Mouse (Mus musculus): Measurements from ENCODE around the gene Hace1.

DNA sequence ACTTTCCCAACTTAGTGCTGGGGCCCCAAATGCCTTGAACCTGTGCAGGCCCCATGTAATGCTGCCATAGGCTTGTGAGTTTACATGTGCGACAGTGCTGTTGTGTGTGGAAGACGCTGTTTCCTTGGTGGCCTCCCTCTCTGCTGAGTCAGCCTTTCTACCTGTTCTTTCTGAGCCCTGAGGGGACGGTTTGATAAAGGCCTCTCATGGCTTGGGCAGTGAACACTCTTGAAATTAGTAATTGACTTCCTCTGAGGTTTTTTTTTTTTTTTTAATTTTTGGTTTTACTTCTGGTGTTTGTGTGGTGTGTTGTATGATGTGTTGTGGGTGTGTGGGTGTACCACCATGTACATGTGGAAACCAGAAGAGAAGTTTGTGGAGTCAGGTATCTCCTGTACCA lies 57.6 kb downstream of the Hace1 start:
- TF ChIP-seq CTCF (IDR thresholded peaks at IDR 0.05; ENCODE audit: control insufficient read depth, insufficient read depth, insufficient read length) (no peak), FOSL1 (IDR thresholded peaks at IDR 0.05; ENCODE audit: insufficient read depth, low read length, poor library complexity, severe bottlenecking) (no peak), MYOG (IDR thresholded peaks at IDR 0.05; ENCODE audit: control insufficient read depth, extremely low read depth, insufficient read length) (no peak), MAX (IDR thresholded peaks at IDR 0.05) (no peak), USF1 (IDR thresholded peaks at IDR 0.05; ENCODE audit: low read depth) (no peak), CEBPB (IDR thresholded peaks at IDR 0.05; ENCODE audit: low read depth) (no peak)
